Mouse (Mus musculus): ENCODE data around the gene Zfp28. TPM values are rescaled to one million over a fixed set of nuclear protein-coding genes. Genes with fewer than 3 reads are reported as not detected.

Gene Zfp28
- total and polyA plus RNA-seq, 3 experiments: 0.82 to 1.2 (median 1.1) TPM

DNA sequence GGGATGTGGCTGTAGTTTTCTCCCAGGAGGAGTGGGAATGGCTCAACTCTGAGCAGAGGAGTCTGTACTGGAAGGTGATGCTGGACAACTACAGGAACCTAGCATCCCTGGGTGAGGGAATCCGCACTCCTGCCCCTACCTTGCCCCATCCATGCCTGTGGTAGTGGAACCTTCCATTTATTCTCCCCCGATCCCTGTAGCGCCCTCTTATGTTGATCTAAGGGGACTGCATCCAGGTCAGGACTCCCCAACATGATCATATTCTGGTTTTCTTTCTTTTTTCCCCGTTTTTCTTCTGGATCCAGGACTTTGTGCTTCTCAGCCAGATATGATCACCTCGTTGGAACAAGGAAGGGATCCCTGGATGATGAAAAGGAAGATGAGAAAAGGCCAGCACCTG lies 6.4 kb downstream of the Zfp28 start:
- no peak for DNase-seq (ENCODE audit: extremely low read depth)
- no peak overlapping the region for H3K4me3 ChIP-seq (replicated peaks in 1 of 3; ENCODE audit: low read depth in 2 of 3, low read length in 2 of 3, poor library complexity in 1 of 3)
- H3K79me2 ChIP-seq (replicated peaks; ENCODE audit: control insufficient read depth, extremely low read depth, insufficient read depth, poor library complexity, severe bottlenecking): no peaks in the 10 kb centered on the region
- H3K27ac ChIP-seq (ENCODE audit: insufficient read depth, low read depth): no peak overlapping the region
- no peak overlapping the region for H3K9ac ChIP-seq (ENCODE audit: insufficient read depth, low read depth)
- dilution Hi-C loops (cut with MboI; ENCODE audit: extremely low pct_ligation_motif_present, extremely low pct_unique_long_range_greater_than_20kb, low sequenced_read_pairs): no loop called here
- H3K36me3 ChIP-seq (replicated peaks in 1 of 2; ENCODE audit: control insufficient read depth in 1 of 2, insufficient read depth in 1 of 2, low read length in 1 of 2): peaks cover 3 to 10% of the 10 kb centered on the region in 2 experiments
- H3K4me2 ChIP-seq (ENCODE audit: insufficient read depth, low read depth, poor library complexity, severe bottlenecking): no peak overlapping the region
- in situ Hi-C loops (cut with MboI; ENCODE audit: low pct_ligation_motif_present, low pct_unique_long_range_greater_than_20kb, low sequenced_read_pairs): loop anchor here (25.0 kb wide), 2 partner anchors 102 to 898 kb away; partner anchors contain the start of genes Gm45844 and Zfp667
- H3K9me3 ChIP-seq (replicated peaks; ENCODE audit: low read length): no peaks in the 10 kb centered on the region
- H3K4me1 ChIP-seq (ENCODE audit: control insufficient read depth in 1 of 2, insufficient read depth in 2 of 2): no peaks in the 10 kb centered on the region
- H3K27me3 ChIP-seq (replicated peaks): no peaks in the 10 kb centered on the region
- TF ChIP-seq UBTF (IDR thresholded peaks at IDR 0.05; ENCODE audit: low read depth, low read length): no peak
- TF ChIP-seq ZKSCAN1 (IDR thresholded peaks at IDR 0.05; ENCODE audit: borderline replicate concordance, low read depth, low read length): no peak
- no peak for TF ChIP-seq RCOR1 (conservative IDR thresholded peaks at IDR 0.05; ENCODE audit: low read depth, low read length)
- no peak for TF ChIP-seq EP300 (IDR thresholded peaks at IDR 0.05; ENCODE audit: low read length)
- no peak for TF ChIP-seq CHD2 (IDR thresholded peaks at IDR 0.05; ENCODE audit: low read length)
- TF ChIP-seq MXI1 (IDR thresholded peaks at IDR 0.05; ENCODE audit: low read depth, low read length): no peak
- TF ChIP-seq USF1 (IDR thresholded peaks at IDR 0.05; ENCODE audit: low read depth, low read length): no peak
- no peak for TF ChIP-seq NELFE (IDR thresholded peaks at IDR 0.05; ENCODE audit: low read depth, low read length)
- TF ChIP-seq ETS1 (conservative IDR thresholded peaks at IDR 0.05; ENCODE audit: low read depth, low read length): no peak
- TF ChIP-seq E2F4 (IDR thresholded peaks at IDR 0.05; ENCODE audit: insufficient replicate concordance, low read depth, low read length): no peak
- no peak for TF ChIP-seq MEF2A (IDR thresholded peaks at IDR 0.05; ENCODE audit: borderline replicate concordance, low read depth, low read length)
- no peak for TF ChIP-seq MAX (IDR thresholded peaks at IDR 0.05; ENCODE audit: low read length)

DNA sequence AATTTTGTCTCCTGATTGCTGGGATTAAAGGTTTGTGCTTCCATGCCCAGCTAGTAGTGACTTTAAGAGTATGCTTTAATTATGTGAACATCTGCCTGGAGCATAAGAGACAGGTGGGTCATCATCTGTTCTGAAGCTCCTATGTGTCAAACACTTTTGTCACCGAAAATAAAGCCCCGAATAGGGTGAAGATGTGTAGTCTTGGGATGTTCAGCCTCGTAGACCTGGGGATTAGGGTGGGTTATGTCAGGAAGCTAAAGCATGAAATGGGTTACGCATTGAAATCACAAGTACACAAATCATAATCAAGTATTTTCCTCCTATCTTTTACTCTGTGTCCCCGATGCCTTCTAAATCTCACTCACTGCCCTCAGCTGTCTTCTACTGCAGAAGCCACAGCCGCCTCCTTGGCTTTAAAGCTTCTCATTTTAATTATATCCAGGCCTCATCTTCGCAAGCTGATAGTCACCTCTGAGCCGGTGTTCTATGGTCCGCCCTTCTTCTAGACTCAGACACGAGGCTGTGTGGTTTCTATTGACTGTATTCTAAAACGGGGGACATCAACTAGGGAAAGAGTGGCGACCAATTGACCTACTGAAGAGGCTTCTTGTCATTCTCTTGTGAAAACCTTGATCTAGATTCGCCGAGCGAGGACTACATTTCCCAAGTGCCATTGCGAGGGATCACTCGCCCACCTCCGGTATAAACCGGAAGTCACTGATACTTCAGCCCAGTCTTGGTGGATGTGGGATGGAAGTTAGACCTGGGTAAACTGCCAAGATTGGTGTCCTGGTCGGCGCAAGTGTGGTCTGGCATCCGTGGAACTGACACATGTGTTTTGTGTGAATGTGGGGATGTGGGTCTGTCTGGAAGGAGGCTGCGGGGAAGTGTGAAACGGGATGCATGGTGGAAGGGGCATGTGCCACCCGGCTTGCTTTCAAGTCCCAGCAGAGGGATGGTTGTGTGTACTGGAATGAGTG lies 15.2 kb downstream of the Zfp28 start, which contains the start of gene Smim17:
Gene Smim17 (plus strand): TSS at position 720 of the 980 bp plus-strand sequence.
- Histone ChIP-seq H3K9me3 (replicated peaks; ENCODE audit: low read length) (no peaks in the 10 kb centered on the region), H3K27ac (ENCODE audit: insufficient read depth, low read depth) (no peak within 1 kb of the TSS), H3K4me2 (ENCODE audit: insufficient read depth, low read depth, poor library complexity, severe bottlenecking) (no peak within 1 kb of the TSS), H3K4me3 (replicated peaks in 1 of 3; ENCODE audit: low read depth in 2 of 3, low read length in 2 of 3, poor library complexity in 1 of 3) (no peak within 1 kb of the TSS), H3K4me1 (ENCODE audit: control insufficient read depth in 1 of 2, insufficient read depth in 2 of 2) (no peaks in the 10 kb centered on the region), H3K9ac (ENCODE audit: insufficient read depth, low read depth) (no peak within 1 kb of the TSS), H3K79me2 (replicated peaks; ENCODE audit: control insufficient read depth, extremely low read depth, insufficient read depth, poor library complexity, severe bottlenecking) (no peaks in the 10 kb centered on the region), H3K27me3 (replicated peaks) (no peaks in the 10 kb centered on the region), H3K36me3 (replicated peaks in 1 of 2; ENCODE audit: control insufficient read depth in 1 of 2, insufficient read depth in 1 of 2, low read length in 1 of 2) (no peaks in the 10 kb centered on the region)
- no peak for DNase-seq (ENCODE audit: extremely low read depth)
- TF ChIP-seq UBTF (IDR thresholded peaks at IDR 0.05; ENCODE audit: low read depth, low read length) (no peak), ZMIZ1 (IDR thresholded peaks at IDR 0.05; ENCODE audit: low read depth, low read length) (no peak), ELF1 (IDR thresholded peaks at IDR 0.05; ENCODE audit: low read depth, low read length) (no peak), CHD1 (IDR thresholded peaks at IDR 0.05; ENCODE audit: low read depth, low read length) (no peak)
- dilution Hi-C loops (cut with MboI; ENCODE audit: extremely low pct_ligation_motif_present, extremely low pct_unique_long_range_greater_than_20kb, low sequenced_read_pairs) (no loop called here), in situ Hi-C loops (cut with MboI; ENCODE audit: low pct_ligation_motif_present, low pct_unique_long_range_greater_than_20kb, low sequenced_read_pairs) (loop anchor here (25.0 kb wide), 2 partner anchors 111 to 889 kb away; partner anchors contain the start of genes Gm45844 and Zfp667)

Data from CH12.LX (cell line).